Mouse (Mus musculus) ovary, postnatal 36 days (tissue): ENCODE measurements around the gene Lonp2.

ENCODE experiments used
- DNase-seq: peaks from one replicate; pipeline ENCODE4 v3.0.0; 2022; ENCODE audit warnings: low spot score, mixed read lengths

Lonp2 gene

DNA sequence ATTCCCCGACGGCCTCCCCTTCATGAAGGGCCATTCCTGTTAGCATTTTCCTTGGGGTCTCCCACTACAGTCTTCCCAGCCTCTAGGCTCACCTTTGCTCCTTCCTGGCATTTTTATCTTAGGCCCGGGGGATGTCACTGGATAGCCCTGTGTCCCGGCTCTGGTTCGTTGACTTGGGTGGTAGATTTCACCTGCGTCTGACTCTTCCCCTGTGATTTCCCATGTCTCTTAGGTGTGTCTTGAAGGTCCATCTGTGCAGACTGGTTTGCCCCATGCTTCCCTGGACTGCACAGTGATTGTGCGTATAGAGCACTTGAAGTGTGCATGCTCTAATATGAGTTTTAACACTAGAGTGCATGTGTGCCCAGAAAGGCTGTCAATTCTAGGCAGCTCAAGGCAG is 1.1 kb downstream of the Lonp2 start:
- DNase-seq, result no peak

DNA sequence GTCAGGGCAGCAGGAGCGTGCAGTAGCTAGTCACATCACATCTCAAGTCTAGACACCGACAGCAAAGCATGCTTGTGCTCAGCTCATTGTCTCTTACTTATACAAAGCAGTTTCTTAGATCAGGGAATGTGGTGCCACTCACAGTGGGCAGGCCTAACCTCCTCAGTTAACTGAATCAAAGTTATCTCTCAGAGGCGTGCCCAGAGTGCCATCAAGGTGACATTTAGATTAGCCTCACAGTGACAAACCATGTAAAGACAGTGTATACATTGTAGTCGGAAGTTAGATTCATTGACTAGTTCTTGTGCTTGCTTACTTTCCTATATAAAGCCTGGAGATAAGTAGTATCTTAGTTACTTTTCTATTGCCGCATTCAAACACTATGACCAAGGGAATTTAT is 6.4 kb downstream of the Lonp2 start:
- no peak for DNase-seq

- DNase-seq, result no peak
Measured at GRCm38 (mm10) chr8:86631395-86631794, 7.6 kb downstream of the Lonp2 start.

- DNase-seq, result no peak
Measured at GRCm38 (mm10) chr8:86637826-86638225, 14.0 kb downstream of the Lonp2 start.

- no peak for DNase-seq
Measured at GRCm38 (mm10) chr8:86638981-86639380, 15.1 kb downstream of the Lonp2 start.

DNA sequence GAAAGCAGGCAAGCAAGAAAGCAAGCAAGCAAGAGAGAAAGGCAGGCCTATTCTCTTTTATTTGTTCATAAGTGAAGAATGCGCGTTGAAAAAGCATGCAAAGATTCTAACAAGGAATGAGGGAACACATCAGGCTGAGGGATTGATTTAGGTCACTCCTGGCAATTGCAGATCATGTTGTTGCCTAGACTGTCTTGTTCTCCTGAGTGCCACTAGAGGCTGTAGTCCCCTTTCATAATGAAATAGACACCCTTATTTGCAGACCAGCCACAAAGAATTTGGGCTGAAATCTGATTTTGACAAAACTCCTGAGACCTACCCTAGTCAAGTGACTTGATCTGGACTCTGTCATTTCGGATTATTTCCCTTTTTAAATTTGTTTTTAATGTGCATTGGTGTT is 18.8 kb downstream of the Lonp2 start:
- DNase-seq, result no peak

DNA sequence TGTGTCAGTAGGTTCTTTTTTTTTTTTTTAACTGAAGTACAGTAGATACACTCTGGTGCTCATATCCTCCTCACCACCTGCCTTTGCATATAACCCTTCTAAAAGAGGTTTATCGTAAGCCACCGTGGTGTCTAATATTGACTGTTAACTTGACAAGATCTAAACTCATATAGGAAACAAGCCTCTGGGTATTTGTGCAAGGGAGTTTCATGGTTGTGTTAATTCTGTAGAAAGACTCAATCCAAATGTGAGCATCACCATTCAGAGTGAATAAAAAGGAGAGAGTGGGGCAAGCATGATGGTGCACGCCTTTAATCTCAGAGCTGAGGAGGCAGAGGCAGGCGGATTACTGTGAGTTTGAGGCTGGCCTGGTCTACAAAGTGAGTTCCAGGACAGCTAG is 20.8 kb downstream of the Lonp2 start:
- DNase-seq, result no peak

DNA sequence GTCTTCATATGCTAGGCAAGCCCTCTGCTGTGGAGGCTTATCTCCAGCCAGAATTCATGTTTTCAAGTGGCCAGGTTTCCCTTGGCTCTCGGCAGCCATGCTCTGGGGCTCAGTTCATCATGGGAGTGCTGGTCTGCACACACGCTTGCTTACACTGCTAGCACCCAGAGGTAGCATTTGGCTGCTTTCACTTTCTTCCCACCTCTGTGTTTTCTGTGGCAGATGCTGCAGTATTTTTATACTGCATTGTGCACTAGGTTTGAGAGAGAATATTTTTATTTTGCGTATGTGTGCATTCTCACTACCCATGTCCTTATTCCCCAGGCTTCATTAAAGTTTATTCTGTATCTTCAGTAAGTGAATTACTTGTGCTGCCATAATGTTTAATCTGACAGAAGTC is 23.9 kb downstream of the Lonp2 start:
- no peak for DNase-seq

DNA sequence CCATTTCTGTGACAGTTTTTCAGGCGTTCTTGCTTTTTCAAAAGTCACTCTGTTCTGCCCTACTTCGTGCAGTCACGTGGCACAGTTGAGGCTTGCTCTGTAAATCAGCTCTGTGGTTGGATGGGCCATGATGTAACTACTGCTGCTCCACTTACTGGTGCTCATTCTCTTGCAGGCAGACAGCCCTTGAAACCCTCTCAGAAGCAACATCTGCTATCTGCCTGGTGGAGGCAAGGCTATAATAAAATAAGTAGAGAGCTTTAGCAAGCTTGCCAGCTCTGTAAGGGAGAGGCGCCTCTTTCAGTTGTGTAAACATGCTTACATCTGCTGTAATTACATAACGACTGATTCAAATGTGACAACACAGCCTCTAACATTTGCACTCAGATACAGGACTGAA is 27.6 kb downstream of the Lonp2 start:
- DNase-seq, result no peak

DNA sequence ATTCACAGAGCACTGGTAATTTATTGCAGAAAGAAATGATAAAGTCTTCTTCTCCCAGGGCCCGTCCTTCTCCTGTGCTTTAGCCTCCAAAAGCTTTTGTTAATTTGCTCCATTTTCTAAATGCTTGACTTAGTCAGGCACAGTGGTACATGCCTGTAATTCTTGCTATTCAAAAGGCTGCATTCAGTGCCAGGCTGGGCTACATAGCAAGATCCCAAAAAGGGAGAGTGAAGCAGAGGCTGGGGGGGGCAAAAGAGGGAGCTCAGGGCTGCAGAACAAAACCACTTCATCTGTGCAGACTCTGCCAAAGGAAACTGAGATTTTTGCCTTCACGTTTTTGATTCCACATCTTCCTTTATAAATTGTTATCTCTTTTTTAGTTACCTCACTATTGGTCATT is 28.7 kb downstream of the Lonp2 start:
- DNase-seq, result no peak

- no peak for DNase-seq
Measured at GRCm38 (mm10) chr8:86654578-86654977, 30.7 kb downstream of the Lonp2 start.

DNA sequence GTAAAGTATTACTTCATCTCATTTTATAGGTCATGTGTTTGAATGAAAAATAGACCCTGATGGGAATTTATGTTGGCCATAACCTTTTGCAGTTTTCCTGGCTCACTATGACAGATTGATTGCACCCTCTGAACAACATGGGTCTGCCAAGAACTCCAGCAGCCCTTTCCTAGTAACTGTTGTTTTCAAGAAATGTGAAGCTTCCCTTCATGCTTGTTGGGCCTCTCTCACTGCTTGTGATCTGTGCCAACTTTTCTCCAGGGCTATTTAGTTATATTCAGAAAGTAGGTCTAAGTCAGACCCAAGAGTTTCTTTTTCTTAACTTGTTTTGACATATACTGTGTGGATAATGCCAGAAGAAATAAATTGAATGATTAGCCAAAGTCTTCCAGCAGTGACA is 44.9 kb downstream of the Lonp2 start:
- DNase-seq, result no peak

GRCm38 (mm10) chr8:86669259-86669658 is 45.4 kb downstream of the Lonp2 start:
- DNase-seq, result no peak

DNA sequence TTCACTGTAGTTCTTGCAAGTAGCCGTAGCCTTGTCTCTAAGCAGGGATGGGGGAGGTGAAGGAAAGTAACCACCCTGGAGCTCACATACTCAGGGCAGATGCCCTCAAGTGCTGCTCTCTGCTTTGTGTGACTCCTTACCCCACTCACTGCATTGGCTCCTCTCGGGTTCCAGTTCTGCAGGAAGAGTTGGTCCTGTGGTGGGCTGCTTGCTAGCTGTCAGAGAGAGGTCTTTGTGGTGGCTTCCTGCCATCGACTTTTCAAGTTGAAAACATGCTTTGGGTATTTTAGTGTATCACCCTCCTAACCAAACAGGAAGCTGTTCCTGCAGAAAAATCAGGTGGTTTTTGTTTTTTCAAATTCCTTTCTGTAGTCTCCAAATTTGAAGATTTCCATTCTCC is 62.8 kb downstream of the Lonp2 start:
- DNase-seq, result no peak

GRCm38 (mm10) chr8:86692107-86692506 is 68.3 kb downstream of the Lonp2 start:
- no peak for DNase-seq

- DNase-seq, result no peak
Measured at GRCm38 (mm10) chr8:86694011-86694410, 70.2 kb downstream of the Lonp2 start.

DNA sequence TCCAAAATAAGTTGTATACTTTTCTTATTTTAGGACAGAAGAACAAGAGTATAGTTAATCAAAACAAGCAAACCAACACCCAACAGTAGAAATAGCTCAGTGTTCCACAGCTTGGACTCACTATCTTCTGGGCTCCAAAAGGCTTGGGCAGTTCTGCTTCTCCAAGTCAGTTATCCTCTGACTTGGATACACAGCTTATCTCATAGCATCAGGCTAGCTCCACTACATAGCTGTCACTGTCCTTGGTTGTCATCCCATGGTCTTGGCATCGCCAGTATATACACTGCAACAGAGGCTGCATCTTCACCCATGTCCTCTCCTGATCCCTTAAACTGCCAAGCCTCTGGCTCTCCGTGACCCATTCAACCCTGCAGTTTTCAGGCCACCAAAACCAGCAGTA is 71.9 kb downstream of the Lonp2 start:
- no peak for DNase-seq

GRCm38 (mm10) chr8:86698811-86699421 is 75.1 kb downstream of the Lonp2 start:
- DNase-seq, result no peak

DNA sequence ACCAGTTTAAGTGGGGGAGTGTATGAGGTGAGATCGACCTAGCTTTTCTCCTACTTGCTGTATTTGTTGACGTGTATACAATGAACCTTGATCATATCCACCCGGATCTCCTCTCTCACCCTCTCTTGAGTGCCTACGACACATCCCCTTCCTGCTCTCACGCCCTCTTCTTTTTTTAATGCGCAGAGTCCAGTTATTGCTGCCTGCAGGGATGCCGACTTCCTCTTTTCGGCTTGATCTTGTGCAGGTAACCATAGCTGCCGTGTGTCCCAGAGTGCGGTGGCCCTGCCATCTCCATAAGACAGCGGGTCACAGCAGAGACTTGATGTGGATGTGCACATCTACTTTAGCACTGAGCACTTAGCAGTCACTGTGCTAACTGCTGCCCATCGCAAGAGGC is 75.6 kb downstream of the Lonp2 start:
- no peak for DNase-seq

GRCm38 (mm10) chr8:86702453-86702852 is 78.6 kb downstream of the Lonp2 start:
- DNase-seq, result no peak

DNA sequence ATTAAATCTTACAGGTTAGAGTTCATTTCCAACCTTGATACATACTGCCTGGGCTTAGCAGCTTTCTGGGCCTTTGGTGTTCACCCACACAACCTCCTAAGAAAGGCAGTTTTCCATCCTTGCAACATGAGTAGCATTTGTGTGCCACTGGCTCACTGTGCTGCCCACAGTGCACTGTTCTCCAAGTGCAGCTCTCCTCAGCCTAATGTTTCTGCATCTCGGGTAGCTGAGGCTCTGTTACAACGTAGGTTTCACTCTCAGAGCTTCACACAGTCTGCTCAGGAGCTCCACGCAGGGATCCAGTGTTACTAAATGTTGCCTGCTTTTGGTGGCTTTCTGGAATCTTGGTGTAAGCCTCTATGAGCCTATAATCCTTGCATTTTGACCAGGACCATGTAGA is 81.5 kb downstream of the Lonp2 start:
- no peak for DNase-seq

- no peak for DNase-seq
Measured at GRCm38 (mm10) chr8:86706756-86707155, 82.9 kb downstream of the Lonp2 start.

- DNase-seq, result no peak
Measured at GRCm38 (mm10) chr8:86707873-86708272, 84.0 kb downstream of the Lonp2 start.

- DNase-seq, result no peak
Measured at GRCm38 (mm10) chr8:86712594-86712993, 88.8 kb downstream of the Lonp2 start.
